Mouse (Mus musculus) MEL (cell line): ENCODE data around the gene Crtap. TPM values are rescaled to one million over a fixed set of nuclear protein-coding genes. Genes with fewer than 3 reads are reported as not detected.

Source experiments
- DNase-seq: peaks from one replicate; pipeline ENCODE4 v3.0.0; 2011; ENCODE audit warnings: low read depth, low spot score
- H3K27ac ChIP-seq: 2 replicates; pipeline ENCODE4 v1.5.1; 2012; ENCODE audit warnings: low read depth, mild to moderate bottlenecking, control low read depth, low read length, moderate library complexity; ENCODE audit not compliant: control insufficient read depth
- H3K27me3 ChIP-seq, 2 experiments: fragments of 150-350 bp in 1 of 2; sonication (generic) in 1 of 2; 2 replicates each; pipeline ENCODE4 v1.6.1; 2012; ENCODE audit warnings: low read length in 2 of 2, mild to moderate bottlenecking in 2 of 2, improper control_type of control experiment in 1 of 2, moderate library complexity in 1 of 2; ENCODE audit not compliant: insufficient read depth in 2 of 2, control insufficient read depth in 1 of 2
- H3K36me3 ChIP-seq, 2 experiments: 2 replicates each; pipeline ENCODE4 v1.6.1; 2012 to 2014; ENCODE audit warnings: low read length in 2 of 2, improper control_type of control experiment in 1 of 2, inconsistent platforms in 1 of 2, mild to moderate bottlenecking in 1 of 2; ENCODE audit not compliant: insufficient read depth in 2 of 2, control insufficient read depth in 1 of 2
- H3K4me1 ChIP-seq, 2 experiments: fragments of 150-350 bp in 1 of 2; sonication (generic) in 1 of 2; 2 replicates each; pipeline ENCODE4 v1.6.1; 2012; ENCODE audit warnings: low read length in 2 of 2, improper control_type of control experiment in 1 of 2, mild to moderate bottlenecking in 1 of 2; ENCODE audit not compliant: insufficient read depth in 2 of 2, control insufficient read depth in 1 of 2
- H3K4me3 ChIP-seq, 2 experiments: fragments of 150-350 bp in 1 of 2; sonication (generic) in 1 of 2; 2 replicates each; pipeline ENCODE4 v1.5.1; 2012; ENCODE audit warnings: low read depth in 2 of 2, low read length in 2 of 2, mild to moderate bottlenecking in 2 of 2, moderate library complexity in 2 of 2, control low read depth in 1 of 2, improper control_type of control experiment in 1 of 2; ENCODE audit not compliant: control insufficient read depth in 1 of 2, insufficient read depth in 1 of 2
- H3K79me2 ChIP-seq: 2 replicates; pipeline ENCODE4 v1.6.1; 2012; ENCODE audit warnings: mild to moderate bottlenecking, low read length, moderate library complexity; ENCODE audit not compliant: control insufficient read depth, poor library complexity, insufficient read depth
- H3K9ac ChIP-seq: 2 replicates; pipeline ENCODE4 v1.6.1; 2012; ENCODE audit warnings: low read depth, mild to moderate bottlenecking, control low read depth, low read length, moderate library complexity; ENCODE audit not compliant: control insufficient read depth, poor library complexity, severe bottlenecking
- H3K9me3 ChIP-seq: fragments of 150-350 bp; sonication (generic); replicated peaks from 2 replicates; pipeline ENCODE4 v1.6.1; 2012; ENCODE audit warnings: mild to moderate bottlenecking, low read length, improper control_type of control experiment, moderate library complexity; ENCODE audit not compliant: insufficient read depth
- CHD1 ChIP-seq: IDR thresholded peaks from 2 replicates; pipeline ENCODE4 v1.6.1; 2012; ENCODE audit warnings: low read depth, mild to moderate bottlenecking, inconsistent platforms, low read length, improper control_type of control experiment
- CHD2 ChIP-seq: IDR thresholded peaks from 2 replicates; pipeline ENCODE4 v1.6.1; 2011; ENCODE audit warnings: low read length, improper control_type of control experiment
- EP300 ChIP-seq, 2 experiments: IDR thresholded peaks; 2 replicates each; pipeline ENCODE4 v1.6.1; 2011; ENCODE audit warnings: improper control_type of control experiment in 2 of 2, low read length in 2 of 2, low read depth in 1 of 2, mild to moderate bottlenecking in 1 of 2
- GABPA ChIP-seq: IDR thresholded peaks from 2 replicates; pipeline ENCODE4 v1.6.1; 2012; ENCODE audit warnings: low read depth, mild to moderate bottlenecking, inconsistent platforms, low read length, improper control_type of control experiment, moderate library complexity
- GATA1 ChIP-seq: IDR thresholded peaks from 2 replicates; pipeline ENCODE4 v1.6.1; 2011; ENCODE audit warnings: low read depth, low read length, improper control_type of control experiment
- KAT2A ChIP-seq: conservative IDR thresholded peaks from 2 replicates; pipeline ENCODE4 v1.6.1; 2012; ENCODE audit warnings: low read depth, low read length, improper control_type of control experiment, inconsistent platforms
- MAZ ChIP-seq: IDR thresholded peaks from 2 replicates; pipeline ENCODE4 v1.6.1; 2012; ENCODE audit warnings: low read depth, mild to moderate bottlenecking, inconsistent platforms, low read length, improper control_type of control experiment
- MEF2A ChIP-seq: IDR thresholded peaks from 2 replicates; pipeline ENCODE4 v1.6.1; 2014; ENCODE audit warnings: low read depth, mild to moderate bottlenecking, inconsistent platforms, low read length, improper control_type of control experiment; ENCODE audit not compliant: poor library complexity, insufficient replicate concordance, severe bottlenecking; ENCODE audit errors: extremely low read depth
- MYC ChIP-seq: IDR thresholded peaks from 2 replicates; pipeline ENCODE4 v1.6.1; 2011; ENCODE audit warnings: low read depth, mild to moderate bottlenecking, low read length, improper control_type of control experiment, moderate library complexity
- POLR2AphosphoS2 ChIP-seq: IDR thresholded peaks from 2 replicates; pipeline ENCODE4 v1.6.1; 2011; ENCODE audit warnings: low read length, improper control_type of control experiment
- POLR2AphosphoS5 ChIP-seq: IDR thresholded peaks from 2 replicates; pipeline ENCODE4 v1.6.1; 2012; ENCODE audit warnings: low read depth, borderline replicate concordance, mild to moderate bottlenecking, inconsistent platforms, low read length, moderate library complexity, mixed read lengths
- RCOR1 ChIP-seq: IDR thresholded peaks from 2 replicates; pipeline ENCODE4 v1.6.1; 2012; ENCODE audit warnings: low read depth, mild to moderate bottlenecking, inconsistent platforms, low read length, improper control_type of control experiment
- TAL1 ChIP-seq: IDR thresholded peaks from 2 replicates; pipeline ENCODE4 v1.6.1; 2012; ENCODE audit warnings: mild to moderate bottlenecking, inconsistent platforms, low read length, moderate library complexity, mixed read lengths
- TBP ChIP-seq: IDR thresholded peaks from 2 replicates; pipeline ENCODE4 v1.8.0; 2011; ENCODE audit warnings: low read depth, low read length, improper control_type of control experiment
- UBTF ChIP-seq: IDR thresholded peaks from 2 replicates; pipeline ENCODE4 v1.6.1; 2012; ENCODE audit warnings: low read depth, mild to moderate bottlenecking, inconsistent platforms, low read length, improper control_type of control experiment, moderate library complexity, borderline replicate concordance; ENCODE audit not compliant: insufficient read depth
- ZNF384 ChIP-seq: IDR thresholded peaks from 2 replicates; pipeline ENCODE4 v1.6.1; 2012; ENCODE audit warnings: low read depth, mild to moderate bottlenecking, inconsistent platforms, low read length, improper control_type of control experiment
- polyA plus RNA-seq, 2 experiments: library from polyadenylated mRNA; stranded (reverse) in 1 of 2; unstranded in 1 of 2; fragments of >175 nt in 1 of 2; fragments of >200 nt in 1 of 2; gene quantifications; 2 replicates each; pipeline versions ENCODE4 v1.2.1 to v1.2.4; 2012; ENCODE audit warnings: low replicate concordance in 2 of 2, low read depth in 1 of 2; ENCODE audit not compliant: insufficient read length in 2 of 2, insufficient read depth in 1 of 2, missing spikeins in 1 of 2
- total RNA-seq: library from RNA; depleted of rRNA; stranded (reverse); fragments of 300-350 nt; gene quantifications from 2 replicates; pipeline ENCODE4 v1.2.3, GENCODE M21; 2012; rRNA removed

Crtap gene
- total and polyA plus RNA-seq, 3 experiments, result 21.5 to 62.2 TPM; not detected in 1

- DNase-seq, result no peak
- Histone ChIP-seq H3K36me3 (no peaks in the 10 kb centered on the region), H3K9ac (no peak overlapping the region), H3K79me2 (no peaks in the 10 kb centered on the region), H3K4me1 (no peaks in the 10 kb centered on the region), H3K9me3 (no peaks in the 10 kb centered on the region), H3K4me3 (no peak overlapping the region), H3K27me3 (no peaks in the 10 kb centered on the region; a peak in 1 of 4 replicates), H3K27ac (no peak overlapping the region)
- no peak for TF ChIP-seq UBTF
- no peak for TF ChIP-seq TAL1
- TF ChIP-seq ZNF384, result no peak
- no peak for TF ChIP-seq MEF2A
- no peak for TF ChIP-seq CHD1
- no peak for TF ChIP-seq MYC
- TF ChIP-seq CHD2, result no peak
- no peak for TF ChIP-seq GATA1
- TF ChIP-seq EP300 (IDR thresholded peaks at IDR 0.05; ENCODE audit: low read depth in 1 of 2, low read length in 2 of 2), result no peak
- TF ChIP-seq POLR2AphosphoS5, result no peak
- no peak for TF ChIP-seq MAZ
- no peak for TF ChIP-seq KAT2A
- TF ChIP-seq RCOR1, result no peak
- TF ChIP-seq POLR2AphosphoS2, result no peak
- TF ChIP-seq TBP, result no peak
- TF ChIP-seq GABPA, result no peak
Measured at GRCm38 (mm10) chr9:114326011-114326748, 64.3 kb downstream of the Crtap start.

Other genes with a start within 250 kb of the Crtap start
- not detected in 2 replicates for gene Bcl2a1c, start 60.5 kb downstream of the Crtap start, total RNA-seq
- gene Bcl2a1c, start 60.5 kb downstream of the Crtap start, polyA plus RNA-seq, result not detected
- 7.0 and 8.1 TPM in 2 replicates for gene Glb1, start 10.4 kb upstream of the Crtap start, total RNA-seq
- 10 to 100 TPM in 1 of 2 experiments, not detected in 1; 15.7 TPM for gene Glb1, start 10.4 kb upstream of the Crtap start, polyA plus RNA-seq
- gene Tmppe, start 10.4 kb upstream of the Crtap start, total RNA-seq, result 7.1 and 7.5 TPM in 2 replicates
- gene Tmppe, start 10.4 kb upstream of the Crtap start, polyA plus RNA-seq, result 1 to 10 TPM in 1 of 2 experiments, not detected in 1; 9.2 TPM
- gene Ccr4, start 114.2 kb upstream of the Crtap start, total RNA-seq, result not detected in 2 replicates
- gene Ccr4, start 114.2 kb upstream of the Crtap start, polyA plus RNA-seq, result under 1 TPM in 1 of 2 experiments, not detected in 1; 0.15 TPM
- gene C130032M10Rik, start 125.0 kb upstream of the Crtap start, total RNA-seq, result not detected in 2 replicates
- not detected for gene C130032M10Rik, start 125.0 kb upstream of the Crtap start, polyA plus RNA-seq
- gene Trim71, start 173.7 kb upstream of the Crtap start, total RNA-seq, result not detected in 2 replicates
- gene Trim71, start 173.7 kb upstream of the Crtap start, polyA plus RNA-seq, result not detected
- gene Cnot10, start 249.5 kb upstream of the Crtap start, total RNA-seq, result 42.4 and 43.3 TPM in 2 replicates
- gene Cnot10, start 249.5 kb upstream of the Crtap start, polyA plus RNA-seq, result 100 to 1,000 TPM in 1 of 2 experiments, 10 to 100 TPM in 1; 46.9 to 143 TPM